ENCODE assay signal across 8 mouse cellular contexts in genomic region chr14:31208084-31208483, GRCm38 (mm10). TPM values are rescaled to one million over a fixed set of nuclear protein-coding genes. Genes with fewer than 3 reads are reported as not detected.
DNase-seq lines count a peak whose midpoint lies in the region; ATAC-seq and TF ChIP-seq lines count a peak whose summit lies in the region.

TSS of gene Tnnc1 (plus strand) at chr14:31208312.

- TF ChIP-seq POLR2A in cerebellum, adult 2 months (IDR thresholded peaks at IDR 0.05; ENCODE audit: borderline replicate concordance, insufficient read depth, low read length), result no peak
- no peak for TF ChIP-seq POLR2A in bone marrow, adult 2 months (IDR thresholded peaks at IDR 0.05; ENCODE audit: borderline replicate concordance, control insufficient read depth, low read depth, low read length)

- ATAC-seq in limb, embryonic 11.5 days (ENCODE audit: insufficient number of reproducible peaks, low FRiP score, low TSS enrichment, low read depth), result no peak
- no peak for ATAC-seq in stomach, embryonic 16.5 days (ENCODE audit: insufficient read depth, low FRiP score)

- no peak for DNase-seq in cerebellum, adult 2 months
- no peak for DNase-seq in cerebellum, adult 11 months
- no peak for DNase-seq in heart, adult 8-10 months (ENCODE audit: low spot score)
- no peak for DNase-seq in limb, embryonic 11.5 days (ENCODE audit: low spot score)
- no peak for DNase-seq in layer of hippocampus, postnatal 36 days
- no peak for DNase-seq in testis, postnatal 10 days (ENCODE audit: low spot score)

- TF ChIP-seq CTCF in cerebellum, adult 2 months (IDR thresholded peaks at IDR 0.05; ENCODE audit: borderline replicate concordance, insufficient read depth, low read depth, low read length), result no peak
- TF ChIP-seq CTCF in bone marrow, adult 2 months (IDR thresholded peaks at IDR 0.05; ENCODE audit: control insufficient read depth, insufficient read depth, low read length), result no peak

- H3K9me3 ChIP-seq in limb, embryonic 11.5 days (ENCODE audit: control insufficient read depth, low read length), result no peaks in the 10 kb centered on the region
- H3K9me3 ChIP-seq in stomach, embryonic 16.5 days (replicated peaks; ENCODE audit: control insufficient read depth, low read length), result no peaks in the 10 kb centered on the region

- H3K4me1 ChIP-seq in cerebellum, adult 2 months (ENCODE audit: control insufficient read depth, insufficient read depth, low read length), result no peaks in the 10 kb centered on the region; the same call in 1 of the 2 replicates
- H3K4me1 ChIP-seq in bone marrow, adult 2 months (ENCODE audit: control insufficient read depth, insufficient read depth, low read length), result peaks cover 4% of the 10 kb centered on the region
- H3K4me1 ChIP-seq in limb, embryonic 11.5 days (ENCODE audit: control insufficient read depth, insufficient read depth, low read length), result peaks cover 9% of the 10 kb centered on the region; the same call in 1 of the 2 replicates
- peaks cover 18% of the 10 kb centered on the region for H3K4me1 ChIP-seq in stomach, embryonic 16.5 days (ENCODE audit: control insufficient read depth, insufficient read depth, low read length)

- H3K4me3 ChIP-seq in cerebellum, adult 2 months (replicated peaks; ENCODE audit: insufficient read depth, low read depth, low read length), result peak within 1 kb of the TSS; percentile 83
- H3K4me3 ChIP-seq in bone marrow, adult 2 months (replicated peaks; ENCODE audit: control insufficient read depth, low read depth, low read length), result peak within 1 kb of the TSS; percentile 91
- peak within 1 kb of the TSS; percentile 66; the same call in 1 of the 2 replicates for H3K4me3 ChIP-seq in limb, embryonic 11.5 days (ENCODE audit: low read depth, low read length)
- peak within 1 kb of the TSS; percentile 84; the same call in 1 of the 2 replicates for H3K4me3 ChIP-seq in stomach, embryonic 16.5 days (replicated peaks; ENCODE audit: low read length)

- H3K27me3 ChIP-seq in cerebellum, adult 2 months (ENCODE audit: control insufficient read depth, insufficient read depth, low read length), result no peaks in the 10 kb centered on the region
- no peaks in the 10 kb centered on the region for H3K27me3 ChIP-seq in limb, embryonic 11.5 days (ENCODE audit: control insufficient read depth, insufficient read depth, low read length)
- H3K27me3 ChIP-seq in stomach, embryonic 16.5 days (ENCODE audit: control insufficient read depth, insufficient read depth, low read length), result no peaks in the 10 kb centered on the region

- H3K27ac ChIP-seq in cerebellum, adult 2 months (ENCODE audit: insufficient read depth, low read length), result peak within 1 kb of the TSS; percentile 72
- H3K27ac ChIP-seq in bone marrow, adult 2 months (ENCODE audit: control insufficient read depth, insufficient read depth, low read depth, low read length, poor library complexity), result peak within 1 kb of the TSS; percentile 75
- H3K27ac ChIP-seq in limb, embryonic 11.5 days (replicated peaks; ENCODE audit: low read depth, low read length), result no peak within 1 kb of the TSS
- H3K27ac ChIP-seq in stomach, embryonic 16.5 days (ENCODE audit: low read length), result no peak within 1 kb of the TSS

- H3K4me2 ChIP-seq in limb, embryonic 11.5 days (ENCODE audit: low read depth, severe bottlenecking), result peak within 1 kb of the TSS; percentile 94
- H3K4me2 ChIP-seq in stomach, embryonic 16.5 days (ENCODE audit: low read depth, low read length), result peak within 1 kb of the TSS; percentile 94

- 56% methylated on average over 2 of the region's 2 CpGs for WGBS in cerebellum, adult 2 months
- 86% methylated on average over 2 of the region's 2 CpGs for WGBS in bone marrow, adult 2 months
- WGBS in limb, embryonic 11.5 days, result 83% methylated on average over 2 of the region's 2 CpGs
- WGBS in stomach, embryonic 16.5 days, result 63% methylated on average over 2 of the region's 2 CpGs

- peaks cover 8% of the 10 kb centered on the region; the same call in 1 of the 2 replicates for H3K36me3 ChIP-seq in limb, embryonic 11.5 days (ENCODE audit: control insufficient read depth, insufficient read depth, low read length)
- H3K36me3 ChIP-seq in stomach, embryonic 16.5 days (ENCODE audit: control insufficient read depth, insufficient read depth, low read length), result 0 out of 2 replicates have a peak, but pooled peaks cover 3% of the 10 kb centered on the region

- H3K9ac ChIP-seq in limb, embryonic 11.5 days (ENCODE audit: low read length), result peak within 1 kb of the TSS; percentile 82; the same call in 1 of the 2 replicates
- H3K9ac ChIP-seq in stomach, embryonic 16.5 days (ENCODE audit: low read length), result peak within 1 kb of the TSS; percentile 94

RNA-seq across cellular contexts. Expression of gene Tnnc1, which starts in this region (rescaled TPM):
- polyA plus RNA-seq in cerebellum, adult 2 months (2012; rRNA removed), result 6.1 and 7.6 TPM in 2 replicates
- 4.2 TPM in 1 of 2 replicates, not detected in the other for polyA plus RNA-seq in bone marrow, adult 2 months (2011; ENCODE audit: insufficient read depth, insufficient read length, low replicate concordance, missing spikeins)
- 1,000 to 10,000 TPM; 5,856 to 6,611 (median 6,322) TPM for total RNA-seq in heart, adult 8-10 months (2022)
- 16.6 and 18.7 TPM in 2 replicates for polyA plus RNA-seq in limb, embryonic 11.5 days (2014; fragmentation: Nextera tagmentation; extraction: Ambion mirVana)
- polyA plus RNA-seq in stomach, embryonic 16.5 days (2015; fragmentation: Nextera tagmentation; extraction: Ambion mirVana), result 6.3 and 46.9 TPM in 2 replicates
- 1 to 10 TPM; 3.8 to 4.4 TPM for total RNA-seq in layer of hippocampus, postnatal 36 days (2021)

Comparison
In these comparisons a context has a peak if more than half of its experiments do, and no peak if none do; other contexts are left out.
1. RNA of gene Tnnc1 (total RNA-seq): 5,856 to 6,611 TPM in heart, adult 8-10 months; 3.8 to 4.4 TPM in layer of hippocampus, postnatal 36 days; every median in the first group is over 1,000 times any median in the second.
2. H3K27ac ChIP-seq: peak in cerebellum, adult 2 months (single experiment) and bone marrow, adult 2 months (single experiment); none in limb, embryonic 11.5 days (single experiment) and stomach, embryonic 16.5 days (single experiment).
3. Peak in every context shown above with its lines, with median percentiles within 50 percentile points of each other: H3K4me3 ChIP-seq.